Mouse (Mus musculus): Measurements from ENCODE around the gene Gm20816.
"Not testable (repeated sequence)": the region's sequence is repeated elsewhere in the genome, so short reads cannot be mapped to it uniquely, and the experiment has no call there.

- TF ChIP-seq CTCF, EP300 (IDR thresholded peaks at IDR 0.05; ENCODE audit: low read depth): not testable (repeated sequence)
These were observed at the start of gene Gm20816 for GRCm38 (mm10) chrY:68537655-68538054.
